Mouse (Mus musculus) kidney, postnatal 0 days (tissue): ENCODE measurements at regions not wholly inside any gene's neighbourhood (a gene's known extent, or its start where the extent isn't known, plus 50 kb on each side); places are given as distances from the start of the nearest gene placed in this dataset.

Experiments used
- ATAC-seq: fragments of 200-750 bp; cut with Nextera tagmentation; replicated peaks from 2 replicates; pipeline ENCODE4 v1.8.0; 2017; ENCODE audit warnings: low read depth, moderate number of reproducible peaks, moderate TSS enrichment, moderate library complexity; ENCODE audit not compliant: low FRiP score
- DNase-seq: peaks from one replicate; pipeline ENCODE4 v3.0.0-alpha.2; 2016; ENCODE audit warnings: low spot score
- H3K27ac ChIP-seq: fragments of 300-500 bp; sonication (generic); 2 replicates; pipeline ENCODE4 v1.5.1; 2014; ENCODE audit warnings: mild to moderate bottlenecking
- H3K27me3 ChIP-seq: fragments of 300-500 bp; sonication (generic); 2 replicates; pipeline ENCODE4 v1.6.1; 2014; ENCODE audit warnings: low read length, mixed read lengths; ENCODE audit not compliant: insufficient read depth
- H3K36me3 ChIP-seq: fragments of 300-500 bp; sonication (generic); 2 replicates; pipeline ENCODE4 v1.6.1; 2014; ENCODE audit warnings: low read length, mixed read lengths; ENCODE audit not compliant: insufficient read depth
- H3K4me1 ChIP-seq: fragments of 300-500 bp; sonication (generic); replicated peaks from 2 replicates; pipeline ENCODE4 v1.6.1; 2014; ENCODE audit warnings: antibody characterized with exemption, low read length, mixed read lengths; ENCODE audit not compliant: insufficient read depth
- H3K4me2 ChIP-seq: fragments of 300-500 bp; sonication (generic); 2 replicates; pipeline ENCODE4 v1.6.1; 2014; ENCODE audit warnings: mild to moderate bottlenecking, low read length, moderate library complexity, mixed read lengths
- H3K4me3 ChIP-seq: fragments of 300-500 bp; sonication (generic); replicated peaks from 2 replicates; pipeline ENCODE4 v1.5.1; 2014; ENCODE audit warnings: low read depth, low read length
- H3K9ac ChIP-seq: fragments of 300-500 bp; sonication (generic); 2 replicates; pipeline ENCODE4 v1.6.1; 2014; ENCODE audit warnings: low read depth, low read length
- H3K9me3 ChIP-seq: fragments of 300-500 bp; sonication (generic); replicated peaks from 2 replicates; pipeline ENCODE4 v1.6.1; 2016; ENCODE audit warnings: low read length, inconsistent platforms, mixed read lengths
- CTCF ChIP-seq: IDR thresholded peaks from 2 replicates; pipeline ENCODE4 v1.5.1; 2016; ENCODE audit warnings: antibody characterized with exemption, low read depth, mild to moderate bottlenecking, moderate library complexity
- WGBS: fragments of 180-500 bp; shearing (Covaris S2); extraction: QIAGEN DNeasy Blood & Tissue Kit; methylation state at CpG from one replicate; pipeline ENCODE4 v1.1.7; 2014; 5-methylcytosine and 5-hydroxymethylcytosine counted together

GRCm38 (mm10) chr5:29029957-29030356 is 165.8 kb upstream of the Rnf32 start:
- Histone ChIP-seq H3K4me2 (no peak overlapping the region), H3K9me3 (no peaks in the 10 kb centered on the region), H3K9ac (no peak overlapping the region), H3K36me3 (no peaks in the 10 kb centered on the region), H3K4me3 (no peak overlapping the region), H3K27ac (no peak overlapping the region), H3K27me3 (no peaks in the 10 kb centered on the region), H3K4me1 (no peaks in the 10 kb centered on the region)
- DNase-seq = no peak
- 57% methylated on average over 5 of the region's 5 CpGs for WGBS
- no peak for TF ChIP-seq CTCF
- ATAC-seq = no peak

- TF ChIP-seq CTCF = no peak
- H3K9ac ChIP-seq = no peak overlapping the region
- ATAC-seq = no peak
- H3K4me1 ChIP-seq = no peaks in the 10 kb centered on the region
- no peak overlapping the region for H3K27ac ChIP-seq
- no peaks in the 10 kb centered on the region for H3K9me3 ChIP-seq
- no peaks in the 10 kb centered on the region for H3K27me3 ChIP-seq
- H3K4me3 ChIP-seq = no peak overlapping the region
- no peaks in the 10 kb centered on the region for H3K36me3 ChIP-seq
- DNase-seq = no peak
- no peak overlapping the region for H3K4me2 ChIP-seq
Measured at GRCm38 (mm10) chr5:29025045-29025444, 170.7 kb upstream of the Rnf32 start.

- Histone ChIP-seq H3K4me2 (no peak overlapping the region), H3K36me3 (no peaks in the 10 kb centered on the region), H3K4me1 (no peaks in the 10 kb centered on the region), H3K9me3 (no peaks in the 10 kb centered on the region), H3K27me3 (no peaks in the 10 kb centered on the region), H3K27ac (no peak overlapping the region), H3K9ac (no peak overlapping the region), H3K4me3 (no peak overlapping the region)
- no peak for ATAC-seq
- no peak for DNase-seq
- WGBS = 80% methylated on average over 2 of the region's 2 CpGs
- no peak for TF ChIP-seq CTCF
Measured at GRCm38 (mm10) chr5:28992796-28993195, 203.0 kb upstream of the Rnf32 start.

GRCm38 (mm10) chr5:28979932-28980331 is 215.9 kb upstream of the Rnf32 start:
- H3K4me1 ChIP-seq = no peaks in the 10 kb centered on the region
- DNase-seq = no peak
- 65% methylated on average over 1 of the region's 1 CpGs for WGBS
- no peaks in the 10 kb centered on the region for H3K27me3 ChIP-seq
- no peak overlapping the region for H3K4me2 ChIP-seq
- H3K4me3 ChIP-seq = no peak overlapping the region
- no peak for ATAC-seq
- no peak for TF ChIP-seq CTCF
- no peak overlapping the region for H3K9ac ChIP-seq
- H3K27ac ChIP-seq = no peak overlapping the region
- H3K9me3 ChIP-seq = no peaks in the 10 kb centered on the region
- H3K36me3 ChIP-seq = no peaks in the 10 kb centered on the region

- Histone ChIP-seq H3K4me2 (no peak overlapping the region), H3K36me3 (no peaks in the 10 kb centered on the region), H3K4me1 (no peaks in the 10 kb centered on the region), H3K27me3 (no peaks in the 10 kb centered on the region), H3K9me3 (no peaks in the 10 kb centered on the region), H3K4me3 (no peak overlapping the region), H3K27ac (no peak overlapping the region), H3K9ac (no peak overlapping the region)
- no peak for ATAC-seq
- WGBS = 85% methylated on average over 2 of the region's 2 CpGs
- no peak for TF ChIP-seq CTCF
- no peak for DNase-seq
Measured at GRCm38 (mm10) chr5:28970404-28970803, 225.4 kb upstream of the Rnf32 start.

- TF ChIP-seq CTCF = no peak
- Histone ChIP-seq H3K27me3 (no peaks in the 10 kb centered on the region), H3K4me1 (no peaks in the 10 kb centered on the region), H3K4me3 (no peak overlapping the region), H3K36me3 (no peaks in the 10 kb centered on the region), H3K4me2 (no peak overlapping the region), H3K9ac (no peak overlapping the region), H3K27ac (no peak overlapping the region), H3K9me3 (no peaks in the 10 kb centered on the region)
- no peak for ATAC-seq
- DNase-seq = peak; percentile 71
Measured at GRCm38 (mm10) chr5:28955036-28955435, 240.8 kb upstream of the Rnf32 start.

- H3K9ac ChIP-seq = no peak overlapping the region
- no peaks in the 10 kb centered on the region for H3K9me3 ChIP-seq
- H3K4me1 ChIP-seq = no peaks in the 10 kb centered on the region
- no peak for ATAC-seq
- no peaks in the 10 kb centered on the region for H3K27me3 ChIP-seq
- no peak overlapping the region for H3K27ac ChIP-seq
- no peak for TF ChIP-seq CTCF
- H3K36me3 ChIP-seq = no peaks in the 10 kb centered on the region
- 78% methylated on average over 4 of the region's 4 CpGs for WGBS
- H3K4me3 ChIP-seq = no peak overlapping the region
- no peak overlapping the region for H3K4me2 ChIP-seq
- no peak for DNase-seq
Measured at GRCm38 (mm10) chr5:28947465-28947864, 248.3 kb upstream of the Rnf32 start.
